Mouse (Mus musculus) liver, adult 2 months (tissue): ENCODE results near the gene Taf4. TPM values are rescaled to one million over a fixed set of nuclear protein-coding genes. Genes with fewer than 3 reads are reported as not detected.

Source experiments
- DNase-seq: peaks from one replicate; pipeline ENCODE4 v3.0.0-alpha.2; 2011; ENCODE audit warnings: low read depth, low spot score; ENCODE audit errors: extremely low read depth
- H3K27ac ChIP-seq: fragments of 200-500 bp; replicated peaks from 2 replicates; pipeline ENCODE4 v1.5.1; 2012; ENCODE audit warnings: low read depth, mild to moderate bottlenecking, control low read depth, inconsistent platforms, low read length; ENCODE audit not compliant: insufficient read depth
- H3K27me3 ChIP-seq: fragments of 200-500 bp; 2 replicates; pipeline ENCODE4 v1.6.1; 2012; ENCODE audit warnings: mild to moderate bottlenecking, moderate library complexity, low read length, inconsistent platforms; ENCODE audit not compliant: control insufficient read depth, insufficient read depth
- H3K36me3 ChIP-seq: fragments of 200-500 bp; 2 replicates; pipeline ENCODE4 v1.6.1; 2012; ENCODE audit warnings: low read length, inconsistent platforms; ENCODE audit not compliant: control insufficient read depth, insufficient read depth
- H3K4me1 ChIP-seq: fragments of 200-500 bp; 2 replicates; pipeline ENCODE4 v1.6.1; 2011; ENCODE audit warnings: low read length; ENCODE audit not compliant: control insufficient read depth, insufficient read depth
- H3K4me3 ChIP-seq: fragments of 200-500 bp; 2 replicates; pipeline ENCODE4 v1.5.1; 2011; ENCODE audit warnings: low read depth, mild to moderate bottlenecking, control low read depth, low read length, moderate library complexity; ENCODE audit not compliant: insufficient read depth
- H3K79me2 ChIP-seq: fragments of 200-500 bp; 2 replicates; pipeline ENCODE4 v1.6.1; 2012; ENCODE audit warnings: inconsistent platforms, mild to moderate bottlenecking, low read length, moderate library complexity; ENCODE audit not compliant: control insufficient read depth, insufficient read depth
- H3K9ac ChIP-seq: fragments of 200-500 bp; 2 replicates; pipeline ENCODE4 v1.6.1; 2012; ENCODE audit warnings: low read depth, mild to moderate bottlenecking, control low read depth, inconsistent platforms, low read length
- CTCF ChIP-seq: fragments of 200-500 bp; IDR thresholded peaks from 2 replicates; pipeline ENCODE4 v1.5.1; 2011; ENCODE audit warnings: low read depth, low read length, control low read depth
- POLR2A ChIP-seq: fragments of 200-500 bp; IDR thresholded peaks from 2 replicates; pipeline ENCODE4 v1.6.1; 2011; ENCODE audit warnings: low read length, control low read depth; ENCODE audit not compliant: insufficient read depth; ENCODE audit errors: extremely low read depth
- WGBS: fragments of 180-500 bp; shearing (Covaris S2); methylation state at CpG from one replicate; pipeline ENCODE4 v1.1.7; 2018; 5-methylcytosine and 5-hydroxymethylcytosine counted together
- polyA plus RNA-seq: library from polyadenylated mRNA; depleted of rRNA; stranded (reverse); fragments of >200 nt; gene quantifications from 2 replicates; pipeline ENCODE4 v1.2.3, GENCODE M21; 2012
- total RNA-seq: library from RNA; depleted of rRNA; stranded (reverse); fragments of >200 nt; gene quantifications from 2 replicates; pipeline ENCODE4 v1.2.3, GENCODE M21; 2014

Taf4 gene
- total and polyA plus RNA-seq, 2 experiments: 4.0 to 4.3 TPM

- H3K4me1 ChIP-seq: no peaks in the 10 kb centered on the region
- TF ChIP-seq POLR2A (no peak), CTCF (no peak)
- 94% methylated on average over 7 of the region's 7 CpGs for WGBS
- no peaks in the 10 kb centered on the region for H3K79me2 ChIP-seq
- no peaks in the 10 kb centered on the region for H3K36me3 ChIP-seq
- no peak overlapping the region for H3K27ac ChIP-seq
- 0 out of 2 replicates have a peak, but pooled peaks cover 7% of the 10 kb centered on the region for H3K27me3 ChIP-seq
- H3K9ac ChIP-seq: no peak overlapping the region
- H3K4me3 ChIP-seq: no peak overlapping the region
- no peak for DNase-seq
These were observed 34.2 kb upstream of the Taf4 start for GRCm38 (mm10) chr2:180010686-180011085.

- Histone ChIP-seq H3K79me2 (no peaks in the 10 kb centered on the region), H3K4me1 (no peaks in the 10 kb centered on the region), H3K4me3 (no peak overlapping the region), H3K36me3 (no peaks in the 10 kb centered on the region), H3K27me3 (0 out of 2 replicates have a peak, but pooled peaks cover 7% of the 10 kb centered on the region), H3K9ac (no peak overlapping the region), H3K27ac (no peak overlapping the region)
- DNase-seq: no peak
- 33% methylated on average over 9 of the region's 9 CpGs for WGBS
- TF ChIP-seq CTCF: no peak
- TF ChIP-seq POLR2A: no peak
These were observed 30.0 kb upstream of the Taf4 start for GRCm38 (mm10) chr2:180006352-180007017.

GRCm38 (mm10) chr2:180005656-180006351 lies 29.4 kb upstream of the Taf4 start:
- WGBS: 39% methylated on average over 5 of the region's 5 CpGs
- Histone ChIP-seq H3K27ac (no peak overlapping the region), H3K36me3 (no peaks in the 10 kb centered on the region), H3K9ac (no peak overlapping the region), H3K27me3 (0 out of 2 replicates have a peak, but pooled peaks cover 7% of the 10 kb centered on the region), H3K79me2 (no peaks in the 10 kb centered on the region), H3K4me1 (no peaks in the 10 kb centered on the region), H3K4me3 (no peak overlapping the region)
- DNase-seq: no peak
- TF ChIP-seq POLR2A (no peak), CTCF (no peak)

- no peak overlapping the region for H3K9ac ChIP-seq
- no peak for DNase-seq
- no peaks in the 10 kb centered on the region for H3K4me1 ChIP-seq
- 92% methylated on average over 9 of the region's 9 CpGs for WGBS
- no peaks in the 10 kb centered on the region for H3K36me3 ChIP-seq
- no peak for TF ChIP-seq POLR2A
- TF ChIP-seq CTCF: no peak
- no peak overlapping the region for H3K27ac ChIP-seq
- 0 out of 2 replicates have a peak, but pooled peaks cover 4% of the 10 kb centered on the region for H3K27me3 ChIP-seq
- no peaks in the 10 kb centered on the region for H3K79me2 ChIP-seq
- no peak overlapping the region for H3K4me3 ChIP-seq
These were observed 25.2 kb upstream of the Taf4 start for GRCm38 (mm10) chr2:180001635-180002034.

- no peaks in the 10 kb centered on the region for H3K27me3 ChIP-seq
- no peak overlapping the region for H3K4me3 ChIP-seq
- TF ChIP-seq CTCF (no peak), POLR2A (no peak)
- WGBS: 70% methylated on average over 4 of the region's 4 CpGs
- H3K36me3 ChIP-seq: no peaks in the 10 kb centered on the region
- no peaks in the 10 kb centered on the region for H3K79me2 ChIP-seq
- DNase-seq: no peak
- no peak overlapping the region for H3K27ac ChIP-seq
- H3K4me1 ChIP-seq: no peaks in the 10 kb centered on the region
- no peak overlapping the region for H3K9ac ChIP-seq
These were observed 22.0 kb upstream of the Taf4 start for GRCm38 (mm10) chr2:179998431-179998830.

- Histone ChIP-seq H3K4me3 (no peak overlapping the region), H3K79me2 (no peaks in the 10 kb centered on the region), H3K27me3 (no peaks in the 10 kb centered on the region), H3K9ac (no peak overlapping the region), H3K27ac (no peak overlapping the region), H3K36me3 (no peaks in the 10 kb centered on the region), H3K4me1 (no peaks in the 10 kb centered on the region)
- WGBS: 91% methylated on average over 5 of the region's 5 CpGs
- no peak for DNase-seq
- TF ChIP-seq CTCF: no peak
- no peak for TF ChIP-seq POLR2A
These were observed 16.6 kb upstream of the Taf4 start for GRCm38 (mm10) chr2:179993071-179993470.
